Mouse (Mus musculus) heart, embryonic 11.5 days (tissue): Measurements from ENCODE around the gene Cercam. TPM values are rescaled to one million over a fixed set of nuclear protein-coding genes. Genes with fewer than 3 reads are reported as not detected.
A peak's percentile ranks its signal among the peaks of the same experiment; 100 is the strongest.
"Not testable (repeated sequence)": the region's sequence is repeated elsewhere in the genome, so short reads cannot be mapped to it uniquely, and the experiment has no call there.

ENCODE experiments used
- ATAC-seq: fragments of 200-750 bp; cut with Nextera tagmentation; replicated peaks from 2 replicates; pipeline ENCODE4 v1.8.0; 2017; ENCODE audit warnings: moderate library complexity; ENCODE audit not compliant: insufficient number of reproducible peaks, low FRiP score, low TSS enrichment
- H3K27ac ChIP-seq: fragments of 300-500 bp; sonication (generic); 2 replicates; pipeline ENCODE4 v1.5.1; 2014; ENCODE audit warnings: mild to moderate bottlenecking, low read depth, low read length
- H3K27me3 ChIP-seq: fragments of 300-500 bp; sonication (generic); 2 replicates; pipeline ENCODE4 v1.6.1; 2014; ENCODE audit warnings: mild to moderate bottlenecking, low read length, mixed read lengths; ENCODE audit not compliant: control insufficient read depth, insufficient read depth
- H3K36me3 ChIP-seq: fragments of 300-500 bp; sonication (generic); 2 replicates; pipeline ENCODE4 v1.6.1; 2014; ENCODE audit warnings: mild to moderate bottlenecking, low read length, moderate library complexity, mixed read lengths; ENCODE audit not compliant: control insufficient read depth, insufficient read depth
- H3K4me1 ChIP-seq: fragments of 300-500 bp; sonication (generic); 2 replicates; pipeline ENCODE4 v1.6.1; 2014; ENCODE audit warnings: low read length; ENCODE audit not compliant: control insufficient read depth, insufficient read depth
- H3K4me2 ChIP-seq: fragments of 300-500 bp; sonication (generic); 2 replicates; pipeline ENCODE4 v1.6.1; 2014; ENCODE audit warnings: mild to moderate bottlenecking, moderate library complexity
- H3K4me3 ChIP-seq: fragments of 300-500 bp; sonication (generic); 2 replicates; pipeline ENCODE4 v1.5.1; 2014; ENCODE audit warnings: low read depth, low read length
- H3K9ac ChIP-seq: fragments of 300-500 bp; sonication (generic); 2 replicates; pipeline ENCODE4 v1.6.1; 2014; ENCODE audit warnings: mild to moderate bottlenecking, low read depth, low read length, moderate library complexity
- H3K9me3 ChIP-seq: fragments of 300-500 bp; sonication (generic); replicated peaks from 2 replicates; pipeline ENCODE4 v1.6.1; 2016; ENCODE audit warnings: low read length; ENCODE audit not compliant: control insufficient read depth
- WGBS: fragments of 180-500 bp; shearing (Covaris S2); extraction: QIAGEN DNeasy Blood & Tissue Kit; methylation state at CpG from one replicate; pipeline ENCODE4 v1.1.7; 2014; ENCODE audit not compliant: insufficient replicate concordance; 5-methylcytosine and 5-hydroxymethylcytosine counted together
- polyA plus RNA-seq: library from polyadenylated mRNA; unstranded; fragments of >200 nt; fragmentation: Nextera tagmentation; extraction: Ambion mirVana; gene quantifications from 2 replicates; pipeline ENCODE4 v1.2.1, GENCODE M21; 2014

Gene Cercam
- polyA plus RNA-seq, 1 experiment from 2014 or later: 17.9 TPM

- no peak for ATAC-seq
- no peak overlapping the region for H3K9ac ChIP-seq
- no peak overlapping the region for H3K4me2 ChIP-seq
- no peak overlapping the region for H3K27ac ChIP-seq
- WGBS: 59% methylated on average over 17 of the region's 17 CpGs
- 0 out of 2 replicates have a peak, but pooled peaks cover 2% of the 10 kb centered on the region for H3K4me1 ChIP-seq
- no peaks in the 10 kb centered on the region for H3K27me3 ChIP-seq
- H3K4me3 ChIP-seq: no peak overlapping the region
- H3K9me3 ChIP-seq: no peaks in the 10 kb centered on the region
- H3K36me3 ChIP-seq: no peaks in the 10 kb centered on the region; the same call in 1 of the 2 replicates
Observed at GRCm38 (mm10) chr2:29879964-29880830, 11.2 kb downstream of the Cercam start.

- WGBS: 76% methylated on average over 9 of the region's 9 CpGs
Observed at GRCm38 (mm10) chr2:29886659-29887292, 17.8 kb downstream of the Cercam start.

GRCm38 (mm10) chr2:29889066-29889944 is 20.3 kb downstream of the Cercam start, which contains the start of gene Odf2:
TSS of gene Odf2 (plus strand) at chr2:29889221.
- peak within 1 kb of the TSS; percentile 100 for H3K4me3 ChIP-seq
- under 1% methylated on average over 70 of the region's 70 CpGs for WGBS
- peak within 1 kb of the TSS; percentile 96 for H3K9ac ChIP-seq
- H3K27me3 ChIP-seq: no peaks in the 10 kb centered on the region
- H3K4me2 ChIP-seq: peak within 1 kb of the TSS; percentile 67
- H3K4me1 ChIP-seq: peaks cover 12% of the 10 kb centered on the region
- no peaks in the 10 kb centered on the region for H3K9me3 ChIP-seq
- ATAC-seq: peak; percentile 90
- H3K36me3 ChIP-seq: peaks cover 9% of the 10 kb centered on the region
- H3K27ac ChIP-seq: peak within 1 kb of the TSS; percentile 93

More at GRCm38 (mm10) chr2:29886659-29887292, 17.8 kb downstream of the Cercam start:
- not testable (repeated sequence) for H3K9ac ChIP-seq, H3K9me3 ChIP-seq, H3K4me3 ChIP-seq, H3K27me3 ChIP-seq, H3K36me3 ChIP-seq, H3K4me2 ChIP-seq, H3K27ac ChIP-seq, ATAC-seq
- H3K4me1 ChIP-seq: peaks cover 12% of the 10 kb centered on the region

- peak overlapping the region; percentile 67 for H3K4me2 ChIP-seq
- H3K27ac ChIP-seq: peak overlapping the region; percentile 93
- H3K9ac ChIP-seq: peak overlapping the region; percentile 96
- 0% methylated on average over 54 of the region's 61 CpGs for WGBS
- peaks cover 15% of the 10 kb centered on the region for H3K36me3 ChIP-seq
- no peaks in the 10 kb centered on the region for H3K9me3 ChIP-seq
- peak; percentile 88 for ATAC-seq
- peak overlapping the region; percentile 100 for H3K4me3 ChIP-seq
- no peaks in the 10 kb centered on the region for H3K27me3 ChIP-seq
- H3K4me1 ChIP-seq: peaks cover 12% of the 10 kb centered on the region
Observed at GRCm38 (mm10) chr2:29889991-29890833, 21.2 kb downstream of the Cercam start.

- Histone ChIP-seq H3K36me3 (peaks cover 22% of the 10 kb centered on the region), H3K9me3 (no peaks in the 10 kb centered on the region), H3K4me1 (peaks cover 12% of the 10 kb centered on the region), H3K27me3 (no peaks in the 10 kb centered on the region), H3K9ac (no peak overlapping the region), H3K27ac (no peak overlapping the region), H3K4me2 (no peak overlapping the region), H3K4me3 (no peak overlapping the region)
- ATAC-seq: no peak
- 94% methylated on average over 6 of the region's 6 CpGs for WGBS
Observed at GRCm38 (mm10) chr2:29891773-29892172, 22.8 kb downstream of the Cercam start.

GRCm38 (mm10) chr2:29896071-29896470 is 27.1 kb downstream of the Cercam start:
- H3K27me3 ChIP-seq: no peaks in the 10 kb centered on the region
- WGBS: 90% methylated on average over 1 of the region's 1 CpGs
- H3K9me3 ChIP-seq: no peaks in the 10 kb centered on the region
- no peak for ATAC-seq
- H3K9ac ChIP-seq: no peak overlapping the region
- peaks cover 44% of the 10 kb centered on the region for H3K36me3 ChIP-seq
- no peak overlapping the region for H3K27ac ChIP-seq
- H3K4me1 ChIP-seq: peaks cover 4% of the 10 kb centered on the region; the same call in 1 of the 2 replicates
- H3K4me3 ChIP-seq: no peak overlapping the region
- H3K4me2 ChIP-seq: no peak overlapping the region

- Histone ChIP-seq H3K36me3 (peaks cover 55% of the 10 kb centered on the region), H3K27me3 (no peaks in the 10 kb centered on the region), H3K9me3 (no peaks in the 10 kb centered on the region), H3K27ac (no peak overlapping the region), H3K4me2 (no peak overlapping the region), H3K9ac (no peak overlapping the region; the same call in 1 of the 2 replicates), H3K4me3 (no peak overlapping the region), H3K4me1 (no peaks in the 10 kb centered on the region)
- ATAC-seq: no peak
- 85% methylated on average over 2 of the region's 2 CpGs for WGBS
Observed at GRCm38 (mm10) chr2:29897366-29897765, 28.4 kb downstream of the Cercam start.
